Mouse (Mus musculus): ENCODE measurements around the gene Ilf3.

GRCm38 (mm10) chr9:21447778-21448177 lies 80.1 kb downstream of the Ilf3 start:
- TF ChIP-seq EP300 (IDR thresholded peaks at IDR 0.05; ENCODE audit: low read depth) = no peak
- no peak for TF ChIP-seq CTCF (IDR thresholded peaks at IDR 0.05; ENCODE audit: low read depth)

All from liver, embryonic 14.5 days (tissue).